Mouse (Mus musculus): Measurements from ENCODE around the gene 5330417C22Rik. TPM values are rescaled to one million over a fixed set of nuclear protein-coding genes. Genes with fewer than 3 reads are reported as not detected.

The 5330417C22Rik gene
- 0.38 TPM for total RNA-seq (2023)

GRCm38 (mm10) chr3:108536517-108537260 lies at the start of gene 5330417C22Rik:
TSS of gene 5330417C22Rik (minus strand) at chr3:108536536.

DNA sequence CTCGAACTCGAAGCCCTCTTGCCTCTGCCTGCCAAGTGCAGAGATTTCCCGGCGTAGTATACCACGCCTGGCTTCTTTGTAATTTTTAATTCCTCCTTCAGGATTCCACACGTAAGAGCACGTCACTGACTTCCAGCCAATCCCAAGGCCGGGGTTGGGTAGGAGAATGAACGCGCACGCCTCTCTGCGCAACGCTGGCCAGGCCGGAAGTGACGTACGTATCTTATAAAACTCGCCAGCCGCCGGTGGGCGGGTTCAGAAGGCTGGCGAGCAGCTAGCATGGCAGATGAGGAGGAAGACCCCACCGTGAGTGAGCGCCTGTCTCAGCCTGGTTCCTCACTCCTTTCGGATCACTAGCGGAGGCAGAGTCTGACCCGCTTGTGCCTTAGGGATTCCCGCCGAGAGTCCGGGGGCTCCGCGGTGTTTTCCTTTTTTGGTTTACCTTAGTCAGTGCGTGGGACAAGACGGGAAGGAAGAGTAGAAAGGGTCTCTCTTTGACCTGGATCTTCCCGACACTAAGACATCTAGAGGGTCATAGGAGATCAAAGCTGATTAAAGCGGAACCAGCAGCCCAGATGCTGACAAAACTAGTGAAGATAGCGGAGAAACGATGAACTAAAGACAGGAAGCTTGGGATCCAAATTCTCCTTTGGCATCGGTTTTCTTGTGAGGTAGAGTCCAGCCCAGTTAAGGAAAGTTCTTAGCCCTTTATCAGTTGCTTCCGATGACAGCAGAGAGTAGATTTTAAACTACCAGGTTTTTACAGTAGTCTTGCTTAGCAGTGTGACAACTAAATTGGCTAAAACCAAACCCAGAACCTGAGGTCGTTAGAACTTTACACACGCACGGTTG lies 35.3 kb upstream of the 5330417C22Rik start, which contains the start of gene Taf13:
Taf13 (plus strand) TSS at position 256 of the 852 bp plus-strand sequence.

GRCm38 (mm10) chr3:108562133-108562730 lies 25.9 kb upstream of the 5330417C22Rik start, which contains the start of gene Tmem167b:
TSS of gene Tmem167b (minus strand) at chr3:108562466.

GRCm38 (mm10) chr3:108533951-108534350 lies 2.4 kb downstream of the 5330417C22Rik start, which contains the start of gene 1700013F07Rik:
TSS of gene 1700013F07Rik (plus strand) at chr3:108534150.

DNA sequence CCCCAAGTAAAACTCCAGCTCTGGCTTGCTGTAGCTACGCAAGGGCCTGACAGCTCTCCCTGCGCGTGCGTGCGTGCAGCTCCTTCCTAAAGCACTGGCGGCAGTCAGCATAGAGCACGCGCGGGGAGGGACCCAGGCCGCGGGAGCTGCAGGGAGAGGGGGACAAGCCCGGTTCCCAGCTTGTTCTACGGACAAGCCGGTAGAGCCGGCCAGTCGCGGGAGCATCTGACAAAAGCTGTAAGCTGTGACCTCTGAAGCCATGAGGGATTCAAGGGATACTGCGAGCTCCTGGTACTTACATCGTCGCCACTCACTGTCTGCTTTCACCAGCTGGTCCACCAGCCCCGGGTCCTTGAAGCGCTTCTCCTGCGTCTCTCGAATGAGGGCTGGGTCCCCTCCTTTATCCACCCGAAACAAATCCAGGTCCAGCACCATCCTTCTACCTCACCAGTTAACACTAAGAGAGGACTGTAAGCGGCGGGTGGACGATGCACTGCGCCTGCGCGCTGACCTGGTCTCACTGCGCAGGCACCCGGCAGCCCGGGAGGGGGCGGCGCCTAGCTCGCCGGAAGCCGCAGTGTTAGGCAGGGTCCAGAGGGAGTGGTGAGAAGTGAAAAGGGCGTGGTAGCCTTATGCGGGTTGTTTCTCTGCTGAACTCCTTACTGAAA lies 91.5 kb downstream of the 5330417C22Rik start, which contains the start of gene Sars:
Sars (minus strand) TSS at position 512 of the 668 bp plus-strand sequence.

GRCm38 (mm10) chr3:108414857-108415830 lies 121.2 kb downstream of the 5330417C22Rik start, which contains the start of gene Celsr2:
TSS of gene Celsr2 (minus strand) at chr3:108415552.

Other genes with a start within 250 kb of the 5330417C22Rik start
- not detected for gene Mybphl, start 171.6 kb downstream of the 5330417C22Rik start, total RNA-seq (2023)
- gene Psrc1, start 152.7 kb downstream of the 5330417C22Rik start, total RNA-seq (2023): 0.41 TPM
- gene Celsr2, start 121.0 kb downstream of the 5330417C22Rik start, total RNA-seq (2023): 8.8 TPM
- gene Sars, start 91.3 kb downstream of the 5330417C22Rik start, total RNA-seq (2023): 150 TPM
- not detected for gene 1700013F07Rik, start 2.4 kb downstream of the 5330417C22Rik start, total RNA-seq (2023)
- 41.9 TPM for gene Tmem167b, start 25.9 kb upstream of the 5330417C22Rik start, total RNA-seq (2023)
- 19.6 TPM for gene Taf13, start 35.2 kb upstream of the 5330417C22Rik start, total RNA-seq (2023)
- gene Wdr47, start 54.7 kb upstream of the 5330417C22Rik start, total RNA-seq (2023): 17.1 TPM
- gene Clcc1, start 117.4 kb upstream of the 5330417C22Rik start, total RNA-seq (2023): 39.8 TPM
- 5.7 TPM for gene Gpsm2, start 185.8 kb upstream of the 5330417C22Rik start, total RNA-seq (2023)
- gene Aknad1, start 203.1 kb upstream of the 5330417C22Rik start, total RNA-seq (2023): not detected

Data from CD4-positive naive resting alpha-beta T cell, adult 57 days (primary cell).